Mouse (Mus musculus) heart, adult 2 months (tissue): Measurements from ENCODE around the gene Rabepk. TPM values are rescaled to one million over a fixed set of nuclear protein-coding genes. Genes with fewer than 3 reads are reported as not detected.

ENCODE experiments used
- DNase-seq, 2 experiments: peaks; one replicate each; pipeline ENCODE4 v3.0.0; 2021
- H3K27ac ChIP-seq: fragments of 200-600 bp; 2 replicates; pipeline ENCODE4 v1.8.1; 2022
- H3K27me3 ChIP-seq: fragments of 200-500 bp; 2 replicates; pipeline ENCODE4 v1.6.1; 2012; ENCODE audit warnings: mild to moderate bottlenecking, low read length, inconsistent platforms, mixed read lengths; ENCODE audit not compliant: control insufficient read depth, insufficient read depth
- H3K36me3 ChIP-seq: fragments of 200-500 bp; 2 replicates; pipeline ENCODE4 v1.6.1; 2012; ENCODE audit warnings: low read length, inconsistent platforms; ENCODE audit not compliant: control insufficient read depth, insufficient read depth
- H3K4me1 ChIP-seq: fragments of 200-500 bp; 2 replicates; pipeline ENCODE4 v1.6.1; 2011; ENCODE audit warnings: low read length; ENCODE audit not compliant: control insufficient read depth, insufficient read depth
- H3K4me3 ChIP-seq: fragments of 200-600 bp; 2 replicates; pipeline ENCODE4 v1.8.1; 2022
- H3K79me2 ChIP-seq: fragments of 200-500 bp; replicated peaks from 2 replicates; pipeline ENCODE4 v1.6.1; 2012; ENCODE audit warnings: mild to moderate bottlenecking, inconsistent platforms, low read length, moderate library complexity, mixed read lengths; ENCODE audit not compliant: control insufficient read depth, insufficient read depth
- H3K9ac ChIP-seq: fragments of 200-500 bp; 2 replicates; pipeline ENCODE4 v1.6.1; 2012; ENCODE audit warnings: low read depth, mild to moderate bottlenecking, control low read depth, inconsistent platforms, low read length, mixed read lengths
- CTCF ChIP-seq: fragments of 200-600 bp; IDR thresholded peaks from 2 replicates; pipeline ENCODE4 v1.8.1; 2022; ENCODE audit warnings: antibody characterized with exemption, mild to moderate bottlenecking, moderate library complexity
- EP300 ChIP-seq: fragments of 200-500 bp; IDR thresholded peaks from 2 replicates; pipeline ENCODE4 v1.6.1; 2011; ENCODE audit warnings: low read depth, low read length, control low read depth; ENCODE audit not compliant: insufficient read depth
- POLR2A ChIP-seq: fragments of 200-500 bp; IDR thresholded peaks from 2 replicates; pipeline ENCODE4 v1.6.1; 2011; ENCODE audit warnings: mild to moderate bottlenecking, low read depth, low read length, control low read depth; ENCODE audit not compliant: insufficient read depth
- WGBS: fragments of 180-500 bp; shearing (Covaris S2); methylation state at CpG from one replicate; pipeline ENCODE4 v1.1.7; 2018; 5-methylcytosine and 5-hydroxymethylcytosine counted together
- intact Hi-C: fragments of 180-260 bp; cut with DNase I; formaldehyde crosslinking; loops from one replicate; pipeline ENCODE4 v1.15.1; 2025
- polyA plus RNA-seq: library from polyadenylated mRNA; depleted of rRNA; stranded (reverse); fragments of >200 nt; gene quantifications from 2 replicates; pipeline ENCODE4 v1.2.3, GENCODE M21; 2012; rRNA removed
- total RNA-seq, 2 experiments: library from RNA; stranded (reverse); gene quantifications; 2 replicates each; pipeline ENCODE4 v1.2.3; 2021

The Rabepk gene
- total and polyA plus RNA-seq, 3 experiments, result 12.1 to 19.3 (median 13.3) TPM

DNA sequence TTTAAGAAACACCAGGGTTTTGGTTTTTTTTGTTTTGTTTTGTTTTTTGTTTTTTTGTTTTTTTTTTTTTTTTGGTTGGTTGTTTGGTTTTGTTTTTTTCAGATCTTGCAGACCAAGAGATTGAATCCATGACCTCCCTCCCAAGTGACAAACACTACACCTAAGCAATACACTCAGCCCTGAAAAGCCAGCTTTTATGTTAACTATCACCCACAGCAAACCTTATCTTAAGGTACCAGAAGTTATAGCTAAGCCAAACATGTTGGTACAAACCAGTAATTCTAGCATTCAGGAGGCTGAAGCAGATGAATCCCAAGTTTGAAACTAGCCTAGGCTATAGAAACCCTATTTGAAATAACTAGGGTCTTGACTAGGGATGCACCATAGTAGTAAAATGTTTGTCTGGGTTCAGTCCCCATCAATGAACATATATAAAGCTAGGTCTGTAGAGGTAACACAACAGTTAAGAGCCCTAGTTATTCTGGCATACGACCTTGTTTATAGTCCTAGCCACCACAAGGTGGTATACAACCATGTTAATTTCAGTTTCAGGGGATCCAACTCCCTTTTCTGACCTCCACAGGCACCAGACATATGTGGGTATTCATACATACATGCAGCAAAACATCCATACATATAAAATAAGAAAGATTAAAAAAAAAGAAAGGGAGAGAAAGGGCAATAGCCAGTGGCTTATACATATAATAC lies 59.9 kb downstream of the Rabepk start:
- Histone ChIP-seq H3K27me3 (no peaks in the 10 kb centered on the region), H3K79me2 (peaks cover 6% of the 10 kb centered on the region), H3K4me3 (no peak overlapping the region), H3K36me3 (peaks cover 6% of the 10 kb centered on the region), H3K4me1 (peaks cover 6% of the 10 kb centered on the region), H3K27ac (no peak overlapping the region), H3K9ac (no peak overlapping the region)
- no peak for TF ChIP-seq POLR2A
- no peak for TF ChIP-seq CTCF
- TF ChIP-seq EP300, result no peak
- 74% methylated on average over 1 of the region's 1 CpGs for WGBS
- intact Hi-C loops, result no loop called here
- no peak for DNase-seq

DNA sequence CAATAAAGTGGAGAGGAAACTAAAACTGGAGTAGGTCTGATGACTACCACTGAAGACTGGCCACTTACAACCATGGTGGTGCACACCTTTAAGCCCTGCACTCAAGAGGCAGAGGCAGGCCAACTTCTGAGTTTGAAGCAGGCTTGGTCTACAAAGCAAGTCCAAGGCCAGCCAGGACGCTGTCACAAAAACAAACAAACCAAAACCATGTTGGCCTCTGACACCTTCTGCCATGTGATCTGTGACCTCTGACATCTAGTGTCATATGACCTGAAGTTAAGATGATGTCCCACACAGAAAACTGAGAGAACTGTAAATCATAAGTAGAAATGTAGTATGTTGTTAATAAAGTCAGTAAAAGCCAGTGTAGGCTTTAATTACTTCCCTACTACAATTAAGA lies 61.8 kb downstream of the Rabepk start:
- Histone ChIP-seq H3K79me2 (peaks cover 6% of the 10 kb centered on the region; the same call in 1 of the 2 replicates), H3K4me3 (no peak overlapping the region), H3K9ac (no peak overlapping the region), H3K27me3 (no peaks in the 10 kb centered on the region), H3K4me1 (peaks cover 5% of the 10 kb centered on the region), H3K36me3 (peaks cover 8% of the 10 kb centered on the region; the same call in 1 of the 2 replicates), H3K27ac (no peak overlapping the region)
- DNase-seq, result no peak
- TF ChIP-seq EP300 (no peak), POLR2A (no peak), CTCF (no peak)
- intact Hi-C loops, result no loop called here
- 69% methylated on average over 1 of the region's 1 CpGs for WGBS

DNA sequence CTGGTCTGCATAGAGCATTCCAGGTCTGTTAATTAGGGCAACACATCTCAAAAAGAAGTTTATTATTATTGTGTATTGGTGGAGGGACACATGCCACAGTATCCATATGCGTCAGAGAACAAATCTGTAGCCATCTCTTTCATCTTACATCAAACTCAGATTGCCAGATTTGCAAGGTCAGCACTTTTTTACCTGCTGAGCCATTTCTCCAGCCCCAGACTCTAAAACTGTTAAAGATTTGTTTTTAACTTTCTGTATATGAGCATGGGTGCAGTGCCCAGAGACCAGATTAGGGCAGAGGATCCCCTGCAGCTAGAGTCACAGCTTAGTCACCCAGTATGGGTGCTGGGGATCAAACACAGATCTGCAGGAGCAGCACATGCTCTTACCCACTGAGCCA lies 63.1 kb downstream of the Rabepk start:
- no peak for DNase-seq
- Histone ChIP-seq H3K4me3 (no peak overlapping the region), H3K9ac (no peak overlapping the region), H3K4me1 (peaks cover 3% of the 10 kb centered on the region), H3K27ac (no peak overlapping the region), H3K79me2 (peaks cover 3% of the 10 kb centered on the region; the same call in 1 of the 2 replicates), H3K27me3 (no peaks in the 10 kb centered on the region), H3K36me3 (peaks cover 1% of the 10 kb centered on the region; the same call in 1 of the 2 replicates)
- intact Hi-C loops, result no loop called here
- TF ChIP-seq CTCF (no peak), EP300 (no peak), POLR2A (no peak)
- WGBS, result 92% methylated on average over 1 of the region's 1 CpGs

Other genes with a start within 250 kb of the Rabepk start
- gene Gapvd1, start 44.7 kb downstream of the Rabepk start, total RNA-seq, result 10 to 100 TPM; 35.5 to 36.7 TPM
- 10.2 and 17.7 TPM in 2 replicates for gene Gapvd1, start 44.7 kb downstream of the Rabepk start, polyA plus RNA-seq
- 100 to 1,000 TPM; 752 to 818 TPM for gene Hspa5, start 27.9 kb downstream of the Rabepk start, total RNA-seq
- 427 and 503 TPM in 2 replicates for gene Hspa5, start 27.9 kb downstream of the Rabepk start, polyA plus RNA-seq
- 10 to 100 TPM; 40.2 to 45.3 TPM for gene Fbxw2, start 26.4 kb upstream of the Rabepk start, total RNA-seq
- 29.5 and 49.2 TPM in 2 replicates for gene Fbxw2, start 26.4 kb upstream of the Rabepk start, polyA plus RNA-seq
- not detected for gene Gm34653, start 33.1 kb upstream of the Rabepk start, total RNA-seq
- gene Gm34653, start 33.1 kb upstream of the Rabepk start, polyA plus RNA-seq, result not detected in 2 replicates
- gene Cutal, start 74.5 kb upstream of the Rabepk start, total RNA-seq, result under 1 TPM; 0.37 to 0.61 TPM
- 1.7 and 2.9 TPM in 2 replicates for gene Cutal, start 74.5 kb upstream of the Rabepk start, polyA plus RNA-seq
- 10 to 100 TPM; 11.3 to 12.9 TPM for gene Psmd5, start 75.1 kb upstream of the Rabepk start, total RNA-seq
- 8.1 and 13.8 TPM in 2 replicates for gene Psmd5, start 75.1 kb upstream of the Rabepk start, polyA plus RNA-seq
- gene Phf19, start 114.1 kb upstream of the Rabepk start, total RNA-seq, result 1 to 10 TPM in 1 of 2 experiments, under 1 TPM in 1; 0.76 to 1.1 TPM
- gene Phf19, start 114.1 kb upstream of the Rabepk start, polyA plus RNA-seq, result 0.80 and 0.91 TPM in 2 replicates
- gene Traf1, start 161.9 kb upstream of the Rabepk start, total RNA-seq, result 1 to 10 TPM; 1.2 TPM
- 2.0 and 2.5 TPM in 2 replicates for gene Traf1, start 161.9 kb upstream of the Rabepk start, polyA plus RNA-seq